Mouse (Mus musculus) layer of hippocampus, adult 18-20 months (tissue): ENCODE results near the gene Lbhd2. TPM values are rescaled to one million over a fixed set of nuclear protein-coding genes. Genes with fewer than 3 reads are reported as not detected.

Experiments used
- DNase-seq, 2 experiments: peaks; one replicate each; pipeline ENCODE4 v3.0.0; 2022; ENCODE audit warnings: low spot score in 2 of 2
- long read RNA-seq: library from polyadenylated mRNA; stranded (forward); transcript quantifications from one replicate; pipeline ENCODE4 v2.0.0, GENCODE M21; 2021
- total RNA-seq, 2 experiments: library from RNA; stranded (reverse); gene quantifications; 2 replicates each; pipeline ENCODE4 v1.2.3; 2021

The Lbhd2 gene
- total RNA-seq = 1 to 10 TPM in 1 of 2 experiments, under 1 TPM in 1; 0.53 to 1.2 TPM
- long read RNA-seq = 0 reads

DNA sequence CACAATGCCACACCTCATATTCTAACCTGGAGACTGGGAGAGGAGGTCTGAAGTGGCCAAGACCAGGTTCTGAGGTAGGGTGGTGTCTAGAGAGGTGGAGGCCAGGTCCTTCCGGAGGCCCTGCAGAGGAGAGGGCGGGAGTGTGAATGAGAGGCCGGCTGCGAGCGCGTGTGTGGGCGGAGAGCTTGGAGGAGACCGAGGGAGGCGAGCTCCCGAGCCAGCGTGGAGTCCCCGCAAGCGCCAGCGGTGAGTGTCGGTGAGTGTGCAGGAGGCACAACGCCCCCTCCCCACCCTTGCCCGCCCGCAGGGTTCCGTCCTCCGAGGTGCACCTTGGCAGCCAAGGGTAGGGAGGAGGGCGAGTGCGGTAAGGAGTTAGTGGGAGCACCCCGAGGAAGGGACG, at the start of gene Lbhd2:
Lbhd2 (plus strand) TSS at position 188 of the 400 bp plus-strand sequence.
- no peak for DNase-seq

DNA sequence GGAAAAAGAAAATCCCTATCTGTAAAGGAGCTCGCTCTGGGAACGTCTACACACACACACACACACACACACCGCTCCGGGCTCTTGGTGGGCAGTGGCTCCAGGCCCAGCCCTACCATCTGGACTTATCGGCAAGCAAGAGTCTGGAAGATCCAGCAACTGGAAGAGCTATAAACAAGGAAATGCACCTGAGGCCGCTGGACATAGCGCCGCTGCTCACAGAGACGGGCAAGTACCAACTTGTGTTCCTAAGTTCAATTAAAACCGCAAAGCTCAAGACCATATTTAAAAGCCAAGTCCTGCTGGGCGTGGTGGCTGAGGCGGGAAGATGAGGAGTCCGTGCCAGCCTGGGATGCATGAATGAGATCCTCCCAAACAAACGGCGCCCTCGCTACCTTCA, 45.9 kb upstream of the Lbhd2 start:
- DNase-seq = no peak

DNA sequence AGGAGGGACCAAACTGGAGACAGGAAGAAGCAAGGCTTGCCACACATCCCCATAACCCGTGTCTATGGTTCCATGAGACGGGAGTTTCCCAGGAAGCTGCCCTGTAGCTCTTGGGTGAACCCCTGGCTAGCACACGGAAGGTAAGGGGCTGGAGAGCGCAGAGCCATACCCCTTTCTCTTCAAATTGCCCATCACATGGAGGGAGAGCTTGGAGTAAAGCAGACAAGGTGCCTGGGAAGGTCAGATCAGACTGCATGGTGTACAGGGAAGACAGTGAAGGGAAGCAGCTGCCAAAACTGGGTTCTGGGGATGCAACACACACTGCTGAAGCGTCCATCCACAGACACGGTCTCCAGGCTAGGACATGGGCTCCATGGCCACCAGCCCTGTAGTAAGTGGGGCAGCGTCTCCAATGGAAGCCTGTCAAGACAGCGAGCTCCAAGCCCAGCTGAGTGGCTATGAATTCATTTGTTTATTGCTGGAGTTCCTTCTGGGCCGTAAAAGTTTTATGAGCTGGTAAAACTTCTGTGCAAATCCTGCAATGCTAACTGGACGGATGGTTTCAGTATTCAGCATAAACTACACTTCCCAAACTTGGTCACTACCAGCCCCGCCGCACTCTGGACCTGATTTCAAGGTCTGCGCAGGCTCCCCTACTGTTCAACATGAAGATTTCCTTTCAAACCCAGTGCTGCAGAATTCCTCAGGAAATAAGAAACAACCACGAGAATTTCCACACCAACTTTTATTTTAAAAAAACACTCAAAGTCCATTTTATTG, 45.1 kb upstream of the Lbhd2 start:
- no peak for DNase-seq

DNA sequence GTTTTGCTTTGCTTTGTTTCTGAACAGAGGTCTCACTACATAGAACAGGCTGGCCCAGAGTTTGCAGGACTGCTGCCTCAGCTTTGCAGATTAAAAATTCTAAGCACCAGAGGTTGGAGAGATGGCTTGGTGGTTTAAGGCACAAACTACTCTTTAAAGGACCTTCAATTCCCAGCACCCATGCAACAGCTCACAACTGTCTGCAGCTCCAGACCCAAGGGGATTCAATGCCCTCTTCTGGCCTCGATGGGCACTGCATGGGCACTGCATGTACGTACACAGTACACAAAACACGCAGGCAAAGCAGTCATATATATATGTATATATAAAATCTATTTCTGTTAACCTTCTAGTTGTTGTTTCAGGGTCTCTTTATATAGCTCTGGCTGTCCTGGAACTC, 42.4 kb upstream of the Lbhd2 start:
- no peak for DNase-seq

DNA sequence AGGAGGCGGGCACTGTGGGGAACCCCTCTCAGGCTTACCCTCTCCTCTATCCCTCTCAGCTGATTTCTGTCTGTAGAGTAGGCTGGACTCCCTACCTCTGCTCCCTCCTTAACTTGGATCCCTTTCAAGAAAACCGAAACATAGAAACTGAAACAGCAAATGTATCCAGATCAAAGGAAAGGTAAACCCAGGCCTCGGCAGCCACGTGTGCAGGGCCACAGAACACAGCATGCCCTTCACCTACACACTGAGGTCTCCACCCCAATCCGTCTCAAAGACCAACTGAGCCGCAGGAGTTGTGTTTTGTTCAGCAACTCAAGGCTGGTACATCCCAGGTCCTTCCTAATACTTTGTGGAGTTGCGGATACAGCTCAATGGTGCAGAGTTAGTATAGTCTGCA, 39.5 kb upstream of the Lbhd2 start:
- DNase-seq = no peak

DNA sequence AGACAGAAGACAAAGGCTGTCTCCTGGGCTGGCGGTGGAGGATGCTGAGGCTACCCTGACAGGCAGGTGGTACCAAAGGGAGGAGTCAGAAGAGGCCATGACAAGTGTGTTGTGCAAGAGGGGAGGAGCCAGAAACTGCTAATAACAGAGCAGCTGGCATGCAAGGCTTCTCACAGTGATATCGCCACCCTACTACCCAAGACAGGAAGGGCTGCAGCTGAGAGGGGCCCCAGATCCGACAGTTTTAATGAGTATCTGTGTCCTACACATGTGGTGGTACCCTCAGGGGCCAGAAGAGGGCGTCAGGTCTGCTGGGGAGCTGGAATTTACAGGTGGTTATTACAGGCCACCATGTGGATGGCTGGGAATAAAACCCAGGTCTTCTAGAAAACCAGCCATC, 36.4 kb upstream of the Lbhd2 start:
- no peak for DNase-seq

DNA sequence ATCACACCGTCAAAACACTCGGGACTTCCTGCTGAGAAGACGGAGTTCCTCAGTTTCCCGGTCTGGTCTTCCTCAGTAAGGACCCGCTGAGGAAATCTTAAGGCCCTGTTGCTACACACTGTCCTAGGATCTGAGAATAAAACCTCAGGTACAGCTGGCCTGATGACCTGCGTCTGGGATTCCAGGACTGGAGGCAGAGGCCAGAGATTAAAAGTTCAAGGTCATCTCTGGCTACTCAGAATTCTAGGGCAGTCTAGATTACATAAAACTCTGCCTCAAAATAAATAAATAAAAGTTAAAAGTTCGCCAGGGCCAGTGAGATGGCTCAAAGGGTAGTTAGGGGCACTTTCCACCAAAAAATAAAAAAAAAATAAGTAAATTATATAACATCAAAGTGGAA, 34.7 kb upstream of the Lbhd2 start:
- DNase-seq = no peak

DNA sequence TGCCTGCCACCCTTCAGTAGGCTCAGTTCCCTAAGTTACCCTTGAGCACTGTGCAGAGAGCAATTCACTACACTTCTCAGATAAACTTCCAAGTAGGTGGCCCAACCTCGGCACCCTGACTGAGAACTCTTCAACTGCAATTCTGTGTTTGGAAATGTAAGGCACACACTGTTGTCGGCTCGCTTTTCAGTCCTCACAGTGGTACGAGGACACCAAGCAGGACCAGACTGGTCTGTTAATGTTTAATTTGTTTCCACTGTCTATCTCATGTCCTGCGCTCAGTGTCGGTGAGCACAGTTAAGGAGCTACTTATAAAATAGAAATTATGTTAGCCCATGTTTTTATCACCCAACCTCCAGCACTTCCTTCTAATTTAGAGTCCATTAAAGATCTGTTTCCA, 33.2 kb upstream of the Lbhd2 start:
- DNase-seq = no peak

DNA sequence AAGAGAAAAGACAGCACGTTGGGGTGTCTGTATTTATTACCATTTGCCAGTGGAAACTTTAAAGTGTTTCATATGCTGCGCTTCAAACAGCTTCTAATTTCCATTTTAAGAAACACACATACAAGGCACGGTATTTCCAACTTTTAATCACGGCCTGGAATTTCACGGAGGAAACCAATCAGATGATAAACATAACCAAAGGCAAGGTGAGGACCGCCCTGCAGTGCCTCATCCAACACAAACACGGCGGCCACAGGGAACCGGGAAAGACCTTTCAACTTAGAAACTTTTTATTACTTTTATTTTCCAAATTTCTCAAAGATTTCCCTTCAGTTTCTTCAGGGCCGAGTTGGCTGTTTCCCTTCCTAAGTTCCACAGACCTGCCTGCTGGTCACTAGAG, 31.9 kb upstream of the Lbhd2 start:
- no peak for DNase-seq

DNA sequence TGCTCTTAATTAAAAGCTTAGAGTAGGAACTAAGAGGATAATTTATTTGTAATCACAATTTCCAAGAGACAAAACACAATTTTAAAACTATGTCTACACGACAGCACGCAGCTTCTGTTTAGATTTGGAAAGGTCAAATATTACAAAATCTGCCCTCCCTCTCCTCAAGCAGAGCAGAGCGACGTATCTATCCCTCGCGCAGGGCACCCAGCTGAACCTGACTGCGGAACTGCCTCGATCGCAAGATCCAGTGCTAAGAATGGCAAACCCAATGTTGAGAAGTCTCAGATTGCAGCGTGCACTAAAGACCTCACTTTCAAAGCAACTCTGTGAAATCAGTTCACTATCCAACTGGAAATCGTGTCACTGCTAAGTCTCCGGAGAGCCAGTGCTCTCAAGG, 31.1 kb upstream of the Lbhd2 start:
- no peak for DNase-seq

DNA sequence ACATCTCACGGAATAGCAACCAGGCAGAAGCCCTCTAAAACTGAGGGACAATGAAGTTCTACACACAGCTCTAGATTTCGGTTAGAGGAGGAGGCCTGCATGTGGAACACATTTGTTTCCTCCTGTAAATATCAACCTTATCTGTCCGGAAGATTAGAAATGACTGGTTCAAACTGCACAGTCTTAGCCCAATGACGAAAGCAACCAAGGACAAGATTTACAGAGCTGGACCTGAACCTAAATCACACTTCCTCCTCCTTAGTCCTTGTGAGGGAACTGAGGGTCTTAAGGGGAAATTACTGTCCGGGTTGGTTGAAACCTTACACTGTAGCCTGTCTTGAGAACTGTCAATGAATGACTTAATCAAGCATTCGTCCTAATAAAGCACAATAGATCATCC, 30.6 kb upstream of the Lbhd2 start:
- DNase-seq = no peak

DNA sequence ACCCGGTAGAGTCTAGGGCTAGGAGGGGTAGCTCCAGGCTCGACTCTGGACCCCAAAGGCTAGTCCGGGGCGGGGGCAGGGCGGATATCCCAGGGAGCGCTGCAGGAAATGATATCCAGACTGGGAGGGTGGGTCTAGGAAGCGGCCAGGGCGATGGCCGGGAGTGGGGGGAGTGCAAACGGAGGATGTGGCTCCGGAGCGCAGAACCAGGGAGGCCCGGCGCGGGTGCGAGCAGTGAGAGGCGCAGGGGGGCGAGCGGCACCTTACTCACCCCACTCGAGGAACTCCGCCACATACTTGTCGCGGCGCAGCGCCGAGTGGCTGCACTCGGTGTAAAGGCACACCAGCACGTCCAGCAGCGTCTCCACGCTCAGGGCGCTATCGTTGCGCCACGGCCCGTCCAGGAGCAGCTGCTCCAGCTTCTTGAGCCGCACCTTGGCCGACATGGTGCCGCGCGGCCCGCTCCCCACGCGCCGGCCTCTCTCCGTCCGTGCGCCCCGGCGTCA, 29.7 kb upstream of the Lbhd2 start:
- DNase-seq = peak in 1 of 2 experiments; percentile 36

DNA sequence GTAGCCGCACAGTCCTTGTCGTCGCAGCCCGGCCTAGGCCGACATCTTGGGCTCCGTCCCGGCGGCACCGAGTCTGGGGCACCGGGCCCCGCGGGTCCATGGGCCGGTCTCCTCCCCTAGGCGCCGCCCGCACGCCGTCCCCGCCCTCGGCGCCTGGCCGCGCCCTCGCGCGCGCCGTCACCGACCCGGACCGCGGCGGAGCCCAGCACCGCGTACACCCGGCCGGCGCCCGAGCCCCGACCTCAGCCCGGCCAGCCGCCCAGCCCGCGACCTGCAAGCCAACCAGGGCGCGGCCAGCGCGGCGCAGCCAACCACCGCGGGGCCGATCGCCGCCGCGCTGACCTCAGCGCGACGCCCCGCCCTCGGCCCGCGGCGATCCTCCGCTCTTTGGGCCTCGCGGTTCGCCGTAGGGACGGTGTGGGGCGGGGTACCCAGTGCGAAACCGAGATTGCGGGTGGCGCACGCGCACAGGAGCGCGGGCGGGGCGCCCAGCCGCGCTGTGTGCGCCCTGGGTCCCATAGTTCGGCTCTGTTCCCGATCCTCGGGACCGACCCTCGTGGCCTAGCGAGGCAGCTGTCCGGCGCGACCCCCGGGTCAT, 29.1 kb upstream of the Lbhd2 start, which contains the start of gene Cdc42bpb:
Cdc42bpb (minus strand) TSS at position 343 of the 598 bp plus-strand sequence.
- peak; percentile 91 to 96 for DNase-seq

DNA sequence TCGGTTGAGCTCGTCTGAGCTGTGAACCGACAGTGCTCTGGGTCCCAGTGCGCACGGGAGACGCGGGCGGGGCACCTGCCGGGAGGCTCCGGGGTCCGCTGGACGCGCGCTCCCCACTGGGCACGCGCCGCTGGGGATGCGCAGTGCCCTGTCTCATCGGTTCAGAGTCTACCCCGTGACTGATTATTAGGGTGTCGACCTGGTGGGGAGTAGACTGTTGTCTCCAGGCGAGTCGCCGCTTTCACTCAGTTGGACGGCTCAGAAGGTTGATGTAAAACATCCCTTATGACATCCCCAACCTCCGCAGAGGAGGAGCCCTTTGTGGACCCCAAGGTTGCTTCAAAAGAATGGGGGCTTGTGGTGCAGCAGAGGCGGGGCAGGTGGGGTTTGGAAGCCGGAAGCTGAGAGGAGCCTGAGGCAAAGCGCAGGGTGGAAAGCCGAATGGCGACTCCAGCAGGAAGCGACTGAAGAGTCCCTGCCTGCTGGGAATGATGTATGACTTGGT, 28.6 kb upstream of the Lbhd2 start:
- DNase-seq = no peak

DNA sequence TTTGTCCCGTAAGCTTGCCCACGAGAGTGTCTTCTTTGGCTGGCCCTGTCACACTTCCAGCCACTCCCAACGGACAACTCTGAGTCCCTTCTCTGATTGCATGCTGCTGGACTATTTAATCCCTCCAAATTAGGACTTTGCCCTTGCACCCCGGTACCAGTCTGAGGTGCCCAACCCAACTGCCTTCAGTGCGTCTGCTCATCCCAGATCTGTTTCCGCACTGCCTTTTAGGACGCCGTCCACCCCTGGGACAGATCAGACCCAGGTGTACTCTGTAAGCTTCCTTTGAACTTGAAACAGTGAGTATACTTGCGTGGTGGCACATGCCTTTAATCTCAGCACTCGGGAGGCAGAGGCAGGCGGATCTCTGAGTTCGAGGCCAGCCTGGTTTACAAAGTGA, 27.8 kb upstream of the Lbhd2 start:
- no peak for DNase-seq

DNA sequence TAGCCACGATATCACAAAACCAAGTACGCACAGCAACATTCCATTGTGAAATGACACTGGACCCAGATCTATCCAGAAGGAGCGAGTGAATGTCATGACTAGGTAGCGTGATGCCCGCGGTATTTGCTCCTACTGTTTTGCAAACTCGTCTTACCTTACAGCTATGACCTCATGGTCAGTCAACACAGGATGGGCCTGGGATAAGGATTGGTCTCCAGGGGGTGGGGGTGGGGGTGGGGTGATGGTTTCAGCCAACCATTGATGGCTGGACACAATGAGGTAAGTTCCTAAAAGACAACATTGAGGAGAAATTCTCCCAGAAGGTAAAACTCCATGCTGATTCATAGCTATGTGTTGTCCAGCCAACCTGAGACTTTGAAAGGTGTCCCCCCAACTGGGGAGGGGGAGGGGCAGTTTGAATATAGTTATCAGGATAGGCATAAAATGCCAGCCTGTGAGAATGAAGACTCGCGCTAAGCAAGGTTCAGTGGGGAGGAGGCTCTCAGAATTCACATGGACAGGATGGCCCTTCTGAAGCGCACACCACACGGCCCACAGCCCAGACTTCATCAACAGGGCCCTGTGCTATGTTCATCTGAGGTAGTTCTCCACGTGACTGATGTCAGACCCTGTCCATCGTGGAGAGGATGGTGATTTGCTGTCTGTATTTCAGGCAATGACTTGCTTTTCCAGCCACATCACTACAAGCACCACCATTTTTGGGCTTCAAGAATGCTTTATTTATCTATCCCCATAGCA, 20.5 kb upstream of the Lbhd2 start:
- no peak for DNase-seq

DNA sequence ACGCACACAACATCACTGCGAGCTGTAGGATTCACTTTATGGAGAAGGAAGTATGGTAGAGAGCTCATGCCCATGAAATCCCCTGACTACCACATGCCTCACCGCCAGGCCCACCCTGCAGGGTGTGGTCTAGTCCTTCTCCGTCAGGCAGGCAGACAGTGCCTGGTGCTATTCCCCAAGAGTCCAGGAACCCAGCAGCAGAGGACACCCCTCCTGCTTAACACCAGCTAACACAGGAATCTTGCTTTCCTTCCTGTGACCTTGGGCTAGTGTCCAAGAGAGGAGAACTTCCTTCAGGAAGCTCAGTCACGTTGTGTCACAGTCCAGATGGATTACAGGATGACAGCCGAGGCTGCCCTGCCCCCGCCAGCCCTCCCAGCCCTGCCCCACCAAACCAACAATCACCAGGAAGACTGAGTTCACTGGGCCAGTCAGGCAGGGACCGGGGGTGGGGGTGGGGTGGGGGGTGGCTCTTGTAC, 19.9 kb upstream of the Lbhd2 start:
- no peak for DNase-seq

DNA sequence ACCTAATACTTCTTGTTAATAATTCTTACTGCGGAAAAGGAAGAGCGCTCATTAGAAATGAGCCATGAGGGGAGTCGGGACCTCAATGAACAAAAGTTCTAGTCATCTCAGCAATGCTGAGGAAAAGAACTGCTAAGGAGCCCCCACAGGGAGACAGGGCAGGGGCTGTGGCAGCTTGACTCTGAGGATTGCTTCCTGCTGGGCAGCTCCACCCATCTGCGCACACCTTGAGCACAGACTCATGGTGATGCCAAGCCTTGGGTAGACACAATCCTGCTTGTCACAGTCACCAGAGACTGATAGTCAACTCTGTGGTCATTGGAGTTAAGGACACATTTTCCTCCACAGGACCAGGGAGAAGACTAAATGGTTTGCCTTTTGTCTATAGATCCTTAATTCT, 19.5 kb upstream of the Lbhd2 start:
- no peak for DNase-seq

DNA sequence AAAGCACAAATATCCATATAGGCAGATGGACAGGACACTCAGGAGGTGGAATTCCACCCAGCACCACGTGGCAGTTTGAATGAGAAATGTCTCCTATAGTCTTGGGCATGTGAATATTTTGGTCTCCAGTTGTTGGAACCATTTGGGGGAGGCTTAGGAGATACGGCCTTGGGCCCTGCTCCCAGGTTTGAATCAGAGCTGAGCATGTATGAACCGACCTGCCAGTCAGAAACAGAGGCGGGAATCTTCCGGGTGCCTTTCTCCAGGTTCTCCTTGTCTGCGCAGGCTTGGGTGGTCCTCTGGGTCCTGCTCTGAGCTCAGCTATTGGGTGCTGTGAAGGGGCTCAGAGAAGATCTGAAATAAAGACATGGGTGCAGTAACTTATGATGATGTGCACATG, 12.6 kb upstream of the Lbhd2 start:
- DNase-seq = no peak

DNA sequence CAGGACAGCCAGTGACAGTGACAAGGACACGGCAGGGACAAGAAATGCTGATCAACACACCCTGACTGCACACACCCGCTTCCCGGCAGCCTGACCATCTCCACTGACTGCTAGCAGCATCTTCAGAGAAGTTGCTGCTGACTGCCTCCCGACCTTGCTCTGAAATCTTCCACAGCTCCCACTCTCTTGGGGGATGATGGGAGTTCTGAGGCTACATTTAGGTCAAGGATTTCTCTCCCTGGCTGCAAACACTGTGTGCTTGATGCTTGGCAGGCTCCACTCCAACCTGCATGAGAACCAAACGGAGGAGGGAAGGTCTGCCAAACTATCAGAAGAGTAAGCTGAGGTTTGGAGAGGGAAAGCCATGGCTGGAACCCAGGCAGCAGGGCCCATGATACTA, 9.6 kb upstream of the Lbhd2 start:
- DNase-seq = no peak

DNA sequence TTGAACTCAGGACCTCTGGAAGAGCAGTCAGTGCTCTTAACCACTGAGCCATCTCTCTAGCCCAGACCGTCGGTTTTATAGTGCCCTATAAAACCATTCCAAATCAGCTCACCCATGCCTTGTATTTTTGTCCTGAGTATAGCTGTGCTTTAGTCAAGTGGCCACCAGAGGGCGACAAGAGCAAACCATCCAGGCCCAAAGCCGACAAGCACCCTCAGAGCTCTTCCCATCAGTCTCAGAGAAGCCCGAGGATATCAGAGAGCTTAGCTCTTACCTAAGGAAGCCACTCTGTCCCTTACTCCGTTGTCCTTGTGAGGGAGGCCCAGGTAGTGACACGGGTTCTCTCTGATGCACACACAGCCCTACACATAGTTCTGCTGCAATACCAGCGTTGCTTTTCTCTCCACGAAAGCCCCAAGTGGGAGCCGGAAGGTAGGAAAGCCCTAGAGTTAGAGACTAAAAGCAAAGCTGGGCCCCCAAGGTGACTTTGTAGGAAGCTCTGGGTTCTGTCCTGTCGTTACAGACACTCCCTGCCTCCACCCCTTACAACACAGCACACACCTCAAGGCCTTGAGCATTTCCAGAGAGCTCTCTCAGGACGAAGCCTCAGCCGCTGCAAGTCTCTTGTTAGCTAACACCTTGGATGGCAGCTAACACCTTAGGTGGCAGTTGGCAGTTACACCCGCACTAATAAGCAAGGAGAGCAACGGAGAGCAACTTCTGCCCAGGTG, 5.0 kb upstream of the Lbhd2 start:
- peak; percentile 66 to 86 for DNase-seq
